Mouse (Mus musculus) brain, adult 2 months (tissue): ENCODE results near the gene Fam104a.

Source experiments
- DNase-seq: peaks from one replicate; pipeline ENCODE4 v3.0.0; 2011; ENCODE audit warnings: low read depth, low spot score

Fam104a gene

GRCm38 (mm10) chr11:113703758-113704157 is 19.8 kb upstream of the Fam104a start:
- DNase-seq = peak; percentile 86

- no peak for DNase-seq
Measured at GRCm38 (mm10) chr11:113699643-113700042, 15.7 kb upstream of the Fam104a start.

GRCm38 (mm10) chr11:113698013-113698545 is 14.1 kb upstream of the Fam104a start:
- peak; percentile 30 for DNase-seq

DNA sequence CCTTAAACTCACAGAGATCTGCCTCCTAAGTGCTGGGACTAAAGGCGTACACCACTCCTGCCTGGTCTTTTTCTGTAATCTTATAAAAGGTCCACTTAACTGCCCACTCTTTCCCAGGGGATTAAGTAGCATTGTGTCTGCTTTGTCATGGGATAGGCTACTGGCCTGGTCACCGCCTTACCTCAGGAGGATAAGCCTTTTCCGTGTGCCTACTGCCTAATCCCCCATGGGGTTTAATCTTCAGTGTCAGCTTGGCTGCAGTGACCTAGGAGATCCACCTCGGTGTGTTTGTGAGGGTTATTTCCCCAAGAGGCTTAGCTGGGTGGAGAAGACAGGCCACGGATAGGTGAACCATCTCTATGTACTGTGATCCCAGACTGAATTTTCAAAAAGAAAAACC is 13.6 kb upstream of the Fam104a start:
- DNase-seq = no peak

GRCm38 (mm10) chr11:113691851-113692250 is 7.9 kb upstream of the Fam104a start:
- DNase-seq = no peak

- DNase-seq = no peak
Measured at GRCm38 (mm10) chr11:113691318-113691717, 7.4 kb upstream of the Fam104a start.

DNA sequence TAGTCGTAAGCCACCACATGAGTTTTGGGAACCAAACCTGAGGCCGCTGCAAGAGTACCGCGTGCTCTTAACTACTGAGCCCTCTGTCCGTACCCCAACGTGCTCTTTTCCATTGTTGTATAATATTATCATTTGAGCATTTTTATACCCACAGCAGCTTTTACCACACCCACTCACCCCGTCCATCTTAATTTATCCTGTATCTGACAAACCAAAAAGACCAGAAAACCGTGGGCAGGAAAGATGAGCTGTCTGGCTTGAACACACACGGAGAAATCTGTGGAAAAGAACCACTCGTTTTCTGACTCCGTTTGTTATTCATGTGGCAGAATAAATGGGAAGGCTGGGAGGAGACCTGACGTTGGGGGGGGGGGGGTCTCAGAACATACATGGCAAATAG is 6.6 kb upstream of the Fam104a start:
- DNase-seq = peak; percentile 80

GRCm38 (mm10) chr11:113687031-113687430 is 3.1 kb upstream of the Fam104a start:
- no peak for DNase-seq

DNA sequence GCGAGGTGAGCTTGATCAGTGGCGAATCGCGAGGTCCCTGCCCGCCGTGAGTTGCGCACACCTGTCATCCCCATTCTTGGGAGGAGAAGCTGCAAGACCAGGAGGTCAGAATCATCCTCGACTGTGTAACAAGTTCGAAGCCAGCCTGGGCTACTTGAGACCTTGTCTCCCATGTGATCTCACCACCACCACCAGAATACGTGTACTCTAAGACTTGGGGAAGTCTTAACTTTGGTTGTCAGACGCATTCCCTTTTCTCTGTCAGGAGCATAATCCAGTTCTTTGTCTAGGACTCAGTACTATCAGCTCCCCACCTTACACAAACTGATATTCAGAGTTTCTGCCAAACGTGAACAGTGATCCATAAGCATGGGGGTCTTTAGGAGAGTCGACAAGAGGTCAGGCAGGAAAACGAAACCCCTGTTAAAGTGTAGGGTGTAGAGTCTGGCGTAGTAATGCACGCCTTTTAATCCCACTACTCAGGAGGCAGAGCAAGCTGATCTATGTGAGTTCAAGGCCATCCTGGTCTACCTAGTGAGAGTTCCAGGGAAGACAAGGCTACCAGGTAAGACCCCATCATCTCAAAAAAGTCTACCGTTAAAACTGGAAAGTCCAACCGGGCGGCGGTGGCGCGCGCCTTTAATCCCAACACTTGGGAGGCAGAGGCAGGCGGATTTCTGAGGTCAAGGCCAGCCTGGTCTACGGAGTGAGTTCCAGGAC is 912 bp upstream of the Fam104a start:
- DNase-seq = no peak

GRCm38 (mm10) chr11:113683627-113683956 is 363 bp downstream of the Fam104a start:
- DNase-seq = no peak

DNA sequence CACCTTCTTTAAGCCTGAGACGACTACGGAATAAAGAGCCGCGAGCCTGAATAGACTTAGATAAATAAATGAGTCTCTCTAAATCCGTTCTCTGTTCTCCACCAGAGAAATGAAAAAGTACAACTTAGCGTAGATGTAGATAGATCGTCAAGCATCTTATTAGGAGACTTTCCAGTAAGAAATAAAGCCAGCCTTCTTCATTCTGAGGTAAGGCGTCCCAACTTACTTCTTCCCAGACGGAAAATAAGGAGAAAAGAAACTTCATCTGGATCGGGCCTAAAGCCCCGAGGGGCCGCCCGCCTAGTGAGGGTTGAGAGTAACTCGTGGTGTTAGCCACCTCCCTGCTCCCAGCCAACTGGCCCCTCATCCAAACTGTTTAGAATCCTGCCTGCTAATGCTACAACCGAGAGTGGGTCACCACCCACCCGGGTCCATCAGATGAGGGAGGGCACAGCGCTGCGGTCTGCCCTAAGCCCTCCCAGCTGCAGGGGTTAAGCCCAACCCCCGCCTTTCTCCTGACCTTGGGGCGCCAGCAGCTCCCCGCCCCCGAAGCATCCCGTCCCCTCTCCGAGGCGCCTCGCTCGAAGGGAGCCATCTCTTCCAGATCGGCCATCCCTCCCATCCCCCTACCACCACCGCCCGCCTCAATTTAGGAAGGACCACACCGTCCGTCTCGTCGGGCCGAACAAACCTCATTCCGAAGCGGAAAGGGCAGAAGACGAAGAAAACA is 893 bp downstream of the Fam104a start:
- no peak for DNase-seq

DNA sequence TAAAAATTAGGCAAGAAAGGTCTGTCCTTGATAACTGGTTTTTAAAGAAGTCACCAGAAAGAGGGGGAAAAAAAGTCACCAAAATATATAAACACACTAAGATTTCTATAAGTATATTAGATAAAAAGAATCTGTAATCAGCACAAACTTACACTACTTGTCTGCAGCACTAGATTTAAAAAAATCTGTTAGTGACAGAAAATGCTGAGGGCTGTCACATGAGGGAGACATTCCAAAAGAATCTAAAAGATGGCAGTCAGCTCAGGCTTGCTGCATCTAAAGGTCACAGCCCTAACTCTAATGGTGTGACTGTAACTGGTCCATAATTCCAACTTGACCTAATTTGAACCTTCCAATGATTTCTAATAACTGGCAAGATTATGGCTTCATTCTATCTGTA is 2.0 kb downstream of the Fam104a start:
- no peak for DNase-seq

GRCm38 (mm10) chr11:113680954-113681353 is 3.0 kb downstream of the Fam104a start:
- no peak for DNase-seq

- DNase-seq = peak; percentile 47
Measured at GRCm38 (mm10) chr11:113678373-113678772, 5.6 kb downstream of the Fam104a start.

DNA sequence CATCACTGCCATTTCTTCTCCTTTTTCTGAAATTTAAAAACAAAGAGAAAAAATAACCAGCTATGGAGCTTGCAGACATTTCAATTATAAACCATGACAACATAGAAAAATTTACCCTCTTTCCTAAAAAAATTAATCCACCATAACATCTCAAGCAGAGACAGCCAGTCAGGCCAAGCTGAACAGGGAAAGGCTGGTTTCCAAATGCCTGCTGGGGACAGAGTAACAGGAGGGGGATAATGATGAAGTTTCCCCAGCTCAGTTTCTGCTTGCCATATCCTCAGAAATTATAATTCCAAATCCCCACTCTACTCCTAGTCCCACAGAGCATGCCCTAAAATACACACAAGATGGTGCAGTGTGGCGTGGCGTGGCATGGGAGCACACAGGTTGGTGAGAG is 6.6 kb downstream of the Fam104a start:
- no peak for DNase-seq

DNA sequence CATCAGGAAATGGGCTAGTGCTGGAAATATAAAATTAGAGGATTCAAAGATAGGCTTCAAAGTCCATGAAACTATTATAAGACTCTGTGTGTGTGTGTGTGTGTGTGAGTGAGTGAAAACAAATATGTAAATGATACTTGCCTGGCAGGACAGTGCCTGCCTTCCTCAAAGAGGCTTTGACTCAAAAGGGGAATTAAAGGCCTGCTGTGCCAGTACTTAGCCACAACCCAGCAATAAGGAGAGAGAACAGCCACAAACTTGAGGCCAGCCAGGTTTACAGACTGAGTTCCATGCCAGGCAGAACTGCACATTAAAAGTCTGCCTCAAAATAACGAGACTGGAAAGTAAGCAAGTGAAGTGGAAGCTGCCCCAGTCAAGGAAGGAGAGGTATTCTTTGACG is 7.1 kb downstream of the Fam104a start:
- DNase-seq = no peak

GRCm38 (mm10) chr11:113674595-113674994 is 9.4 kb downstream of the Fam104a start:
- no peak for DNase-seq

DNA sequence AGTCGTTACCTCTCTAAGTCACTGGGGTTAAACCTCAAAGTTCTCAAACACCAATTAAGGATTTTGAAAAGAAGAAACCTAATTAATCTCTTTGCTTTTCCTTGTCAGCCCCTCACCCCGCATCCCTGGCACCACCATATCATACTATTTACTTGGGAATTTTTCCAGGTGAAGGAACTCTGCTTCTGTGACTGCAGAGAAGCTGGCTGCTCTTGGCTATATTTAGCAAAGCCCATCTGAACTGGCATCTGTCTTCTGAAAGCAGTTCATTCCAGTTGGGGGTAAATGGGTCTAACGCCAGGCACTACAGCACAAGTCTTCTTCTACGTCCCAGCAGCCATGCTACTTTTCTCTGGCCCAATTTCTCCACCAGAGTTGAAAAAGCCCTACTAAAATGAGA is 10.3 kb downstream of the Fam104a start:
- DNase-seq = peak; percentile 80

GRCm38 (mm10) chr11:113669711-113670110 is 14.2 kb downstream of the Fam104a start:
- no peak for DNase-seq

DNA sequence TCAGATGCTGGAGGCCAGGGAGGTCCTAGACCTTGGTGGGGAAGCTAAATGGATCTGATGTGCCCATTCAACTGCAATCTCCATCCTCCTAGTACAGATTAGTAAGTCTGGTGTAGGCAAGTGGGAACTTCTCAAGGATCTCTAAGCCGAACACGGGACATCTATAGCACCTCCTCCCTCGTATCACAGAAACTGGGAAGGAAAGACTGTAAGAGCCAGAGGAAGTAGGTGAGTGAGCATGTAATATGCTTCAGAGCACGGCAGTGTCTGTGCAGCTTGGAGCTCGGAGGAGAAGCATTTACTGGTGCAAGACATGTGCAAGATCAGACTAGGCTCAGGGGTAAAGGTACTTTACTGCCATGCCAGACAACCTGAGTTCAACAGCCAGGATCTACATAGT is 15.1 kb downstream of the Fam104a start:
- peak; percentile 56 for DNase-seq

DNA sequence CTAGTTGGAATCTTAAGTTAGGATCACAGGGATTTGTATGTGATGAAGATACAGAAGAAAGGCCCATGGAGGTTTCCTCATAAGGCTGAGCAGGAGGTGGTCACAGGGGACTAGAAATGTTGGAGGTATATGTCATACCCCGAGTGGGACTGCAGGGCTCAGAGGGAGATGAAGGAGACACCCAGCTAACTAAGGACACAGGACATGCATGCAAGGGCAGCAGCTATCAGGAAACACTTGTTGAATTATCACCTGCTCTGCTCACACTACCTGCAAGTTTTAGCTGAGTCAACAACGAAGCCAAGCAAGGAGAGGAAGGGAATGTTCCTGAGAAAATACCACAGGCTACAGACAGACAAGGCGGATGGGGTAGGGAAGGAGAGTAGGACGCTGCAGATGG is 16.3 kb downstream of the Fam104a start:
- no peak for DNase-seq

- DNase-seq = peak; percentile 49
Measured at GRCm38 (mm10) chr11:113667122-113667521, 16.8 kb downstream of the Fam104a start.

- no peak for DNase-seq
Measured at GRCm38 (mm10) chr11:113666648-113667047, 17.3 kb downstream of the Fam104a start.
